9 mouse cellular contexts compared by ENCODE assay signal in genomic region chr6:134450661-134451119, GRCm38 (mm10). TPM values are rescaled to one million over a fixed set of nuclear protein-coding genes. Genes with fewer than 3 reads are reported as not detected.
DNase-seq lines count a peak whose midpoint lies in the region; ATAC-seq and TF ChIP-seq lines count a peak whose summit lies in the region.
"Had no signal": no experiment of that assay in that cellular context is flagged by ENCODE, and none has a peak within 500 bp of the region (broad histone marks: within the 10 kb centered on the region; RNA-seq: fewer than 3 reads in every experiment).

No protein-coding gene starts in this region.

- DNase-seq in liver: peak; percentile 26
- DNase-seq in liver, postnatal 0 days: no peak
- DNase-seq in adrenal gland, adult 18-20 months (ENCODE audit: low spot score in 2 of 2): peak; percentile 39 to 52
- DNase-seq in forebrain, embryonic 14.5 days (ENCODE audit: low spot score): no peak
- DNase-seq in thymus, adult 2 months: no peak
- no peak for DNase-seq in ovary, postnatal 36 days (ENCODE audit: low spot score)
- no peak for DNase-seq in layer of hippocampus, adult 9-11 months

- WGBS in liver, postnatal 0 days (ENCODE audit: insufficient replicate concordance): 67% methylated on average over 14 of the region's 14 CpGs
- WGBS in forebrain, embryonic 14.5 days: 77% methylated on average over 14 of the region's 14 CpGs
- WGBS in limb, embryonic 15.5 days: 20% methylated on average over 14 of the region's 14 CpGs
- WGBS in thymus, adult 2 months: 92% methylated on average over 14 of the region's 14 CpGs

- no peaks in the 10 kb centered on the region for H3K27me3 ChIP-seq in liver, postnatal 0 days (ENCODE audit: insufficient read depth, low read length)
- H3K27me3 ChIP-seq in forebrain, embryonic 14.5 days (replicated peaks; ENCODE audit: control insufficient read depth, insufficient read depth, low read length): no peaks in the 10 kb centered on the region
- no peaks in the 10 kb centered on the region for H3K27me3 ChIP-seq in limb, embryonic 15.5 days
- H3K27me3 ChIP-seq in thymus, adult 2 months (ENCODE audit: control insufficient read depth, insufficient read depth, low read length): no peaks in the 10 kb centered on the region

- H3K9ac ChIP-seq in liver, postnatal 0 days (replicated peaks): no peak overlapping the region
- no peak overlapping the region for H3K9ac ChIP-seq in forebrain, embryonic 14.5 days (ENCODE audit: low read length)
- no peak overlapping the region for H3K9ac ChIP-seq in limb, embryonic 15.5 days

- TF ChIP-seq EP300 in liver, postnatal 0 days (IDR thresholded peaks at IDR 0.05; ENCODE audit: low read depth): no peak

- TF ChIP-seq CTCF in liver, postnatal 0 days (IDR thresholded peaks at IDR 0.05; ENCODE audit: low read depth): no peak
- no peak for TF ChIP-seq CTCF in thymus, adult 2 months (IDR thresholded peaks at IDR 0.05; ENCODE audit: borderline replicate concordance, control insufficient read depth, extremely low read depth, insufficient read depth, low read length, poor library complexity)

- no peak for ATAC-seq in liver, postnatal 0 days
- ATAC-seq in forebrain, embryonic 14.5 days: peak; percentile 65; the same call in 1 of the 2 replicates
- ATAC-seq in limb, embryonic 15.5 days (ENCODE audit: insufficient number of reproducible peaks, low FRiP score, low TSS enrichment, low read depth): peak; percentile 90

- H3K4me1 ChIP-seq in liver, postnatal 0 days (ENCODE audit: insufficient read depth): no peaks in the 10 kb centered on the region
- H3K4me1 ChIP-seq in forebrain, embryonic 14.5 days (ENCODE audit: control insufficient read depth, insufficient read depth, low read length): no peaks in the 10 kb centered on the region
- peaks cover 12% of the 10 kb centered on the region for H3K4me1 ChIP-seq in limb, embryonic 15.5 days
- no peaks in the 10 kb centered on the region for H3K4me1 ChIP-seq in thymus, adult 2 months (replicated peaks; ENCODE audit: control insufficient read depth, insufficient read depth, low read length)

- no peaks in the 10 kb centered on the region for H3K9me3 ChIP-seq in liver, postnatal 0 days (ENCODE audit: low read length)
- H3K9me3 ChIP-seq in forebrain, embryonic 14.5 days (replicated peaks; ENCODE audit: control insufficient read depth, low read length): no peaks in the 10 kb centered on the region
- H3K9me3 ChIP-seq in limb, embryonic 15.5 days: no peaks in the 10 kb centered on the region

- no peak overlapping the region for H3K4me3 ChIP-seq in liver, postnatal 0 days (ENCODE audit: low read depth, low read length)
- H3K4me3 ChIP-seq in forebrain, embryonic 14.5 days (ENCODE audit: low read depth, low read length): no peak overlapping the region
- no peak overlapping the region for H3K4me3 ChIP-seq in limb, embryonic 15.5 days
- no peak overlapping the region for H3K4me3 ChIP-seq in thymus, adult 2 months (ENCODE audit: control insufficient read depth, insufficient read depth, low read length)

- no peak for TF ChIP-seq POLR2A in thymus, adult 2 months (IDR thresholded peaks at IDR 0.05; ENCODE audit: control insufficient read depth, extremely low read depth, insufficient read depth, low read length, poor library complexity)

- no peak overlapping the region for H3K27ac ChIP-seq in liver, postnatal 0 days (ENCODE audit: low read depth)
- no peak overlapping the region; the same call in 1 of the 2 replicates for H3K27ac ChIP-seq in forebrain, embryonic 14.5 days (ENCODE audit: low read depth, low read length)
- H3K27ac ChIP-seq in limb, embryonic 15.5 days: peak overlapping the region; percentile 63
- no peak overlapping the region for H3K27ac ChIP-seq in thymus, adult 2 months (ENCODE audit: control insufficient read depth, insufficient read depth, low read length)

- H3K36me3 ChIP-seq in liver, postnatal 0 days (replicated peaks; ENCODE audit: insufficient read depth, low read length): peaks cover 62% of the 10 kb centered on the region
- H3K36me3 ChIP-seq in forebrain, embryonic 14.5 days (ENCODE audit: control insufficient read depth, insufficient read depth, low read length): peaks cover 65% of the 10 kb centered on the region
- H3K36me3 ChIP-seq in limb, embryonic 15.5 days: peaks cover 55% of the 10 kb centered on the region
- H3K36me3 ChIP-seq in thymus, adult 2 months (ENCODE audit: control insufficient read depth, insufficient read depth, low read length): peaks cover 40% of the 10 kb centered on the region

- no peak overlapping the region for H3K4me2 ChIP-seq in liver, postnatal 0 days (ENCODE audit: low read depth, low read length)
- H3K4me2 ChIP-seq in forebrain, embryonic 14.5 days (ENCODE audit: low read length): no peak overlapping the region
- H3K4me2 ChIP-seq in limb, embryonic 15.5 days: no peak overlapping the region

RNA-seq across cellular contexts. Expression of gene Bcl2l14, which starts 54.6 kb away (rescaled TPM):
- 0.14 and 0.26 TPM in 2 replicates for polyA plus RNA-seq in liver, postnatal 0 days (2015; fragmentation: Nextera tagmentation; extraction: Ambion mirVana)
- total RNA-seq in adrenal gland, adult 18-20 months (2021): not detected
- not detected in 2 replicates for polyA plus RNA-seq in forebrain, embryonic 14.5 days (2014; fragmentation: Nextera tagmentation; extraction: Ambion mirVana)
- polyA plus RNA-seq in limb, embryonic 15.5 days (2015; fragmentation: Nextera tagmentation; extraction: Ambion mirVana): 0.96 and 1.3 TPM in 2 replicates
- polyA plus RNA-seq in thymus, adult 2 months (2012; rRNA removed): 2.0 and 2.1 TPM in 2 replicates
- total RNA-seq: left cerebral cortex, postnatal 14 days had no signal

Comparison
In these comparisons a context has a peak if more than half of its experiments do, and no peak if none do; other contexts are left out.
1. DNase-seq: peak in liver (single experiment) and adrenal gland, adult 18-20 months (2 of 2); none in liver, postnatal 0 days (single experiment), forebrain, embryonic 14.5 days (single experiment), thymus, adult 2 months (single experiment), ovary, postnatal 36 days (single experiment) and layer of hippocampus, adult 9-11 months (single experiment).